Mouse (Mus musculus) kidney, adult 2 months (tissue): ENCODE measurements around the gene Unc13c.

Source experiments
- CTCF ChIP-seq: fragments of 200-500 bp; conservative IDR thresholded peaks from 2 replicates; pipeline ENCODE4 v1.5.1; 2011; ENCODE audit warnings: low read depth, mild to moderate bottlenecking, control low read depth, low read length, moderate library complexity, mixed read lengths; ENCODE audit not compliant: insufficient read depth, insufficient read length
- POLR2A ChIP-seq: fragments of 200-500 bp; IDR thresholded peaks from one replicate; pipeline ENCODE4 v1.6.1; 2011; ENCODE audit warnings: low read depth, low read length, control low read depth

DNA sequence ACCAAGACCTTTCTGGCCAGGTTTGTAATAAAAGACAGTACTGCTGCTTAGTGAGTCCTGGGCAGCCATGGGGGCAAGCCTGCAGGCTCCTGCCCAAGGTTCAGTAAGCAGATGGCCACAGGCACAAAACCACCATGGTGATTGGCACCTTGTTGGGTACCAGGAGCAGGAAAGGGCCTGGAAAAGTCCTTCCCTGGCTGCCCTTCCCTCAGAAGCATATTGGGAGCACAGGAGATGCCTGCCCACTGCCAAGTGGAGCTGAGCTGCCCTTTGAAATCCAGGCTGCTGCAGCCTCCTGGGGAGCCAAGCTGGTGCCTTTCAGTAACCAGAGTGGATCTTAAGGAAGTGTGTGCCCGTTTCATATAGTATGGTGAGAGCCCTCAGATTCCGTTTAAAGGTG, 41.5 kb downstream of the Unc13c start:
- TF ChIP-seq POLR2A (no peak), CTCF (no peak)
